Mouse (Mus musculus) heart, embryonic 13.5 days (tissue): ENCODE measurements around the gene Gm39566. TPM values are rescaled to one million over a fixed set of nuclear protein-coding genes. Genes with fewer than 3 reads are reported as not detected.

Experiments
- ATAC-seq: fragments of 200-750 bp; cut with Nextera tagmentation; 2 replicates; pipeline ENCODE4 v1.8.0; 2017; ENCODE audit warnings: moderate TSS enrichment; ENCODE audit not compliant: insufficient number of reproducible peaks, low FRiP score, low TSS enrichment; ENCODE audit errors: extremely low read depth
- H3K27ac ChIP-seq: fragments of 300-500 bp; sonication (generic); replicated peaks from 2 replicates; pipeline ENCODE4 v1.5.1; 2015; ENCODE audit warnings: moderate library complexity, mild to moderate bottlenecking, inconsistent platforms
- H3K27me3 ChIP-seq: fragments of 300-500 bp; sonication (generic); replicated peaks from 2 replicates; pipeline ENCODE4 v1.6.1; 2015; ENCODE audit warnings: mild to moderate bottlenecking, inconsistent platforms
- H3K36me3 ChIP-seq: fragments of 300-500 bp; sonication (generic); 2 replicates; pipeline ENCODE4 v1.6.1; 2015; ENCODE audit warnings: mild to moderate bottlenecking, inconsistent platforms
- H3K4me1 ChIP-seq: fragments of 300-500 bp; sonication (generic); 2 replicates; pipeline ENCODE4 v1.6.1; 2015; ENCODE audit warnings: inconsistent platforms
- H3K4me2 ChIP-seq: fragments of 300-500 bp; sonication (generic); 2 replicates; pipeline ENCODE4 v1.6.1; 2015; ENCODE audit warnings: inconsistent platforms, mild to moderate bottlenecking, moderate library complexity
- H3K4me3 ChIP-seq: fragments of 300-500 bp; sonication (generic); 2 replicates; pipeline ENCODE4 v1.5.1; 2015; ENCODE audit warnings: moderate library complexity, mild to moderate bottlenecking, inconsistent platforms
- H3K9ac ChIP-seq: fragments of 300-500 bp; sonication (generic); 2 replicates; pipeline ENCODE4 v1.6.1; 2015; ENCODE audit warnings: inconsistent platforms, mild to moderate bottlenecking, moderate library complexity
- H3K9me3 ChIP-seq: fragments of 300-500 bp; sonication (generic); 2 replicates; pipeline ENCODE4 v1.6.1; 2016; ENCODE audit warnings: inconsistent platforms
- WGBS: fragments of 180-500 bp; shearing (Covaris S2); methylation state at CpG from one replicate; pipeline ENCODE4 v1.1.7; 2015; ENCODE audit warnings: mixed read lengths; 5-methylcytosine and 5-hydroxymethylcytosine counted together
- polyA plus RNA-seq: library from polyadenylated mRNA; unstranded; fragments of >200 nt; fragmentation: Nextera tagmentation; extraction: Ambion mirVana; gene quantifications from 2 replicates; pipeline ENCODE4 v1.2.1, GENCODE M21; 2015

The Gm39566 gene
- polyA plus RNA-seq, 1 experiment from 2014 or later: not detected

- H3K36me3 ChIP-seq: peaks cover 41% of the 10 kb centered on the region
- no peak overlapping the region for H3K4me3 ChIP-seq
- H3K4me1 ChIP-seq: peaks cover 40% of the 10 kb centered on the region
- ATAC-seq: no peak
- H3K4me2 ChIP-seq: no peak overlapping the region
- WGBS: 73% methylated on average over 20 of the region's 20 CpGs
- peaks cover 11% of the 10 kb centered on the region; the same call in 1 of the 2 replicates for H3K27me3 ChIP-seq
- no peak overlapping the region for H3K27ac ChIP-seq
- no peaks in the 10 kb centered on the region for H3K9me3 ChIP-seq
- H3K9ac ChIP-seq: no peak overlapping the region
Observed at GRCm38 (mm10) chr11:69776488-69776887, 38.6 kb downstream of the Gm39566 start.

- Histone ChIP-seq H3K9me3 (no peaks in the 10 kb centered on the region), H3K4me1 (peaks cover 40% of the 10 kb centered on the region), H3K36me3 (peaks cover 47% of the 10 kb centered on the region), H3K9ac (no peak overlapping the region; the same call in 1 of the 2 replicates), H3K4me3 (no peak overlapping the region), H3K27ac (no peak overlapping the region), H3K27me3 (peaks cover 9% of the 10 kb centered on the region; the same call in 1 of the 2 replicates), H3K4me2 (no peak overlapping the region)
- no peak for ATAC-seq
- 56% methylated on average over 10 of the region's 10 CpGs for WGBS
Observed at GRCm38 (mm10) chr11:69775716-69776115, 39.4 kb downstream of the Gm39566 start.

- Histone ChIP-seq H3K36me3 (peaks cover 53% of the 10 kb centered on the region), H3K27ac (no peak overlapping the region), H3K4me3 (no peak overlapping the region), H3K9me3 (no peaks in the 10 kb centered on the region), H3K9ac (no peak overlapping the region), H3K27me3 (peaks cover 5% of the 10 kb centered on the region; the same call in 1 of the 2 replicates), H3K4me1 (peaks cover 41% of the 10 kb centered on the region), H3K4me2 (no peak overlapping the region)
- no peak for ATAC-seq
- WGBS: 50% methylated on average over 5 of the region's 5 CpGs
Observed at GRCm38 (mm10) chr11:69774961-69775360, 40.1 kb downstream of the Gm39566 start.

- 45% methylated on average over 4 of the region's 4 CpGs for WGBS
- Histone ChIP-seq H3K4me2 (peak overlapping the region; percentile 69), H3K9ac (peak overlapping the region; percentile 97), H3K36me3 (peaks cover 15% of the 10 kb centered on the region; the same call in 1 of the 2 replicates), H3K27ac (peak overlapping the region; percentile 87), H3K4me1 (peaks cover 37% of the 10 kb centered on the region), H3K27me3 (no peaks in the 10 kb centered on the region), H3K9me3 (no peaks in the 10 kb centered on the region), H3K4me3 (peak overlapping the region; percentile 72)
- no peak for ATAC-seq
Observed at GRCm38 (mm10) chr11:69767625-69767909, 47.5 kb downstream of the Gm39566 start.

- H3K36me3 ChIP-seq: peaks cover 15% of the 10 kb centered on the region; the same call in 1 of the 2 replicates
- H3K4me3 ChIP-seq: peak overlapping the region; percentile 72
- no peaks in the 10 kb centered on the region for H3K27me3 ChIP-seq
- no peak; the same call in 1 of the 2 replicates for ATAC-seq
- H3K4me1 ChIP-seq: peaks cover 37% of the 10 kb centered on the region
- 46% methylated on average over 13 of the region's 13 CpGs for WGBS
- H3K9me3 ChIP-seq: no peaks in the 10 kb centered on the region
- H3K9ac ChIP-seq: peak overlapping the region; percentile 97
- peak overlapping the region; percentile 87 for H3K27ac ChIP-seq
- H3K4me2 ChIP-seq: peak overlapping the region; percentile 69
Observed at GRCm38 (mm10) chr11:69766872-69767624, 48.0 kb downstream of the Gm39566 start.

GRCm38 (mm10) chr11:69766126-69766609 is 48.9 kb downstream of the Gm39566 start:
- H3K36me3 ChIP-seq: peaks cover 13% of the 10 kb centered on the region; the same call in 1 of the 2 replicates
- H3K27me3 ChIP-seq: no peaks in the 10 kb centered on the region
- peaks cover 37% of the 10 kb centered on the region for H3K4me1 ChIP-seq
- H3K9ac ChIP-seq: peak overlapping the region; percentile 97
- peak overlapping the region; percentile 72 for H3K4me3 ChIP-seq
- WGBS: under 1% methylated on average over 32 of the region's 37 CpGs
- peak overlapping the region; percentile 69 for H3K4me2 ChIP-seq
- H3K27ac ChIP-seq: peak overlapping the region; percentile 87
- no peaks in the 10 kb centered on the region for H3K9me3 ChIP-seq
- peak; percentile 72 for ATAC-seq

GRCm38 (mm10) chr11:69765221-69766125 is 49.6 kb downstream of the Gm39566 start, which contains the start of gene Zbtb4:
TSS of gene Zbtb4 (plus strand) at chr11:69765912.
- H3K27ac ChIP-seq: peak within 1 kb of the TSS; percentile 87
- peaks cover 6% of the 10 kb centered on the region; the same call in 1 of the 2 replicates for H3K36me3 ChIP-seq
- H3K9me3 ChIP-seq: no peaks in the 10 kb centered on the region
- peaks cover 39% of the 10 kb centered on the region for H3K4me1 ChIP-seq
- peak within 1 kb of the TSS; percentile 97 for H3K9ac ChIP-seq
- 21% methylated on average over 34 of the region's 55 CpGs for WGBS
- peak within 1 kb of the TSS; percentile 72 for H3K4me3 ChIP-seq
- H3K27me3 ChIP-seq: no peaks in the 10 kb centered on the region
- peak; percentile 62 for ATAC-seq
- H3K4me2 ChIP-seq: peak within 1 kb of the TSS; percentile 69

GRCm38 (mm10) chr11:69763551-69763950 is 51.5 kb downstream of the Gm39566 start:
- Histone ChIP-seq H3K36me3 (no peaks in the 10 kb centered on the region), H3K4me2 (no peak overlapping the region), H3K27ac (no peak overlapping the region), H3K4me3 (no peak overlapping the region), H3K9me3 (no peaks in the 10 kb centered on the region), H3K4me1 (peaks cover 37% of the 10 kb centered on the region), H3K9ac (no peak overlapping the region), H3K27me3 (no peaks in the 10 kb centered on the region)
- WGBS: 65% methylated on average over 7 of the region's 7 CpGs
- no peak for ATAC-seq

GRCm38 (mm10) chr11:69761868-69762267 is 53.2 kb downstream of the Gm39566 start, which contains the start of gene Slc35g3:
TSS of gene Slc35g3 (minus strand) at chr11:69761968.
- Histone ChIP-seq H3K4me2 (no peak within 1 kb of the TSS), H3K27me3 (no peaks in the 10 kb centered on the region), H3K4me3 (no peak within 1 kb of the TSS), H3K9ac (no peak within 1 kb of the TSS), H3K9me3 (no peaks in the 10 kb centered on the region), H3K27ac (0 out of 2 replicates have a peak within 1 kb of the TSS, but pooled peaks have one; percentile 8), H3K4me1 (peaks cover 29% of the 10 kb centered on the region), H3K36me3 (no peaks in the 10 kb centered on the region)
- ATAC-seq: no peak
- WGBS: 48% methylated on average over 1 of the region's 1 CpGs
